Mouse (Mus musculus) gastrocnemius, adult 18-20 months (tissue): ENCODE data around the gene Ppm1a. TPM values are rescaled to one million over a fixed set of nuclear protein-coding genes. Genes with fewer than 3 reads are reported as not detected.
A peak's percentile ranks its signal among the peaks of the same experiment; 100 is the strongest.

Experiments
- DNase-seq: peaks from one replicate; pipeline ENCODE4 v3.0.0; 2021; ENCODE audit warnings: low spot score
- total RNA-seq, 2 experiments: library from RNA; stranded (reverse); gene quantifications; 2 replicates each; pipeline ENCODE4 v1.2.3; 2021

Gene Ppm1a
- total RNA-seq, 2 experiments from 2014 or later, result 302 to 318 TPM

DNA sequence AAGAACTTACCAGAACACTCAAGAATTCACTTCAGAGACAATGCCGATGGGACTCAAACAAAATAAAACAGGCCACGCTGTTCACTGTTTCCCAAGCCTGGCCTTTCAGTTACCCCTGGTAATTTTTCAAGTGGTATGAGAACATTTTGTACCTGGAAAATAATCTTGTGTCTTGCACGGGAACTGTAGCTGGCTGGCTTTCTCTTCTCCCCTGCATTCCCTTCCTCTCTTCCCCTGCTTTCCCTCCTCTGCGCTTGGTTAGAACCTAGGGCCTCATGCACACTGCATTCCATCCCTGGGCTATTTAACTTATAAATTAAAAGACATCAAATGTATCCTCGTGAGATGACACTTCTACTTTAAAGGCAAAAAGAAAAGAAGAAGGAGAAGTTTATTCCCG is 64.3 kb downstream of the Ppm1a start:
- DNase-seq, result no peak

DNA sequence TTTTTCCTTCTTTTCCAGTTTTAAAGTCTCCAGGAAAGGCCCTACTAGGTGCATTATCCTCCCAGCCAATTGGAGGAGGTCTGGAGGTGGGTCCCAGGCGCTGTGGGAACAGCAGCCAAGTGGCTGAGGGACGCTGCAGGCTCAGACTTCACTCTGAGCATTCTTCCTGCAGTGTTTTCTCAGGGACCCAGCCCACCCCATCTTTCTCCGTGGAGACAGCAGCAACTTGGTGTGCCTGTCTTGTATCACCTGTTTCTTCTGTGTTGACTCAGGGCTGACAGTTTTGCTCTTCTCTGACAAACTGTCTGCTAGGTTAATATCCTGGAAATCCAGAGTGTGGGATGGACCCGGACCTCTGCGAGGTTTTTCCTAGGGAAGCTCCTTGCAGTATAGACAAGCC is 68.4 kb downstream of the Ppm1a start:
- DNase-seq, result no peak

GRCm38 (mm10) chr12:72828846-72829556 is 71.7 kb downstream of the Ppm1a start:
- no peak for DNase-seq

- no peak for DNase-seq
Observed at GRCm38 (mm10) chr12:72829777-72830176, 72.5 kb downstream of the Ppm1a start.

- no peak for DNase-seq
Observed at GRCm38 (mm10) chr12:72830317-72830716, 73.1 kb downstream of the Ppm1a start.

DNA sequence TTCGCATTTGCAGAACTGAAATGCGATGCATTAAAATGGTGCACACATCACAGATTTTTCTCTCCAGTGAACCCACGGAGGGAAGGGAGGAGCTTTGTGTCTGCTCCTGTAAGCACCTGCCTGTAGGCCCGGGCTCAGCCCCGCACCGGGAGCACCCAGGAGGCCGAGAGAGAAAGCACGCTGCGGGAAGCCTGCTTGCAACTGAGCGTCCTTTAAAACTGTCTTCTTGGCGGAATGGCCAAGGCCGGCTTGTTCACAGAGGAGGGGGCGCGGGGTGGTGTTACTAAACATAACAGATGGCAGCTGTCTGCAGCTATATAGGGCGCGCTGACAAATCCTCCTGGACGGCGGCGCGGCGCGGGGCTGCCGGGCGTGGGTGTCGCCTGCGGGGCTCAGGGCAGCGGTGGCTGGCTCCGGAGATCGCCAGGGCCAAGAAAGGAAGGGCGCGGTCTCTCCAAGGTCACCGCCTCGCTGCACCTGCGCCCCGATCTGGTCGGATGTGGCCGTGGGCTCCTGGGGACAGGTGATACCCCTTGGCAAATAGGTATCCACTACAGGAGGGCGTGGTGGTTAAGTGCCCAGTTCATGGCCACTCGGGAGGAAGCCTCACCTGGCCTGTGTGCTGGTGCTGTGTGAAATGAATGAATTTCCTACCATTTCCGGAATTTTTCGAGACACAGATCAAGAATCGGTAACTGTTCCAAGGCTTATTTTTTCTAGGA is 74.6 kb downstream of the Ppm1a start:
- peak; percentile 64 for DNase-seq

DNA sequence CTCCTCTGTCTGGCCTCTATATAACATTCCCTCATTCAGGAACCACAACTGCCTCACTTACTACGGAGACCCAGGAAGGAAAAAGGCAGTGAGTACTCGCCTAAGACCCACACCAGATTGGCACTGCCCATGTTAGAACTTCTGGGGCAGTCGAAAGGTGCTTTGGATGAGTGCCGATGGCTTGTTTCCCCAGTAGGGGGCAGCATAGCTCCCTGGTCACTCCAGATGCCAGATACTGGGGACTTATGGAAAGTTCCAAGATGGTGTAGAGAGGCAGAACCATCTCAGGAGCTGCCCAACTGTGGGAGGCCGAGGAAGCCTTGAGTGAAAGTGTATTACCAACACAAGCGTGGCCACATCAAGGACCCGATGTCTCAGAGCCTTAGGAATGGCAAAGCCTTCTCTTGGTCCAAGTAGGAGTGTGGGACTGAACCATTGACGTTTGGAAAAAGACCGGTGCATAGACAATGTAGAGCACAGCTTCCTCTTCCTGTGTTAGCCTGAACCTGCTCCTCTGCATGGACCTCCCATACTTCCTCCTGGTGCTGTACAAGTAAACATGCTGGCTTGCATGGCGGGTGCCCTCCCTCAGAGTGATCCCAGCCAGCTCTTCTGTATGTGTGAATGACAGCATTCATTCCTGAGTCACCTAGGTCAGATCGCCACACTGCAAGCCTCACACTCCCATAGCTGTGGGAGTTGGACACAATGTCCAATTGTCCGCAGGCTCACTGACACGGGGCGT is 77.7 kb downstream of the Ppm1a start:
- peak; percentile 12 for DNase-seq

- DNase-seq, result no peak
Observed at GRCm38 (mm10) chr12:72835518-72836015, 78.3 kb downstream of the Ppm1a start.

GRCm38 (mm10) chr12:72837302-72837701 is 80.0 kb downstream of the Ppm1a start:
- no peak for DNase-seq

- DNase-seq, result no peak
Observed at GRCm38 (mm10) chr12:72841500-72841899, 84.2 kb downstream of the Ppm1a start.

DNA sequence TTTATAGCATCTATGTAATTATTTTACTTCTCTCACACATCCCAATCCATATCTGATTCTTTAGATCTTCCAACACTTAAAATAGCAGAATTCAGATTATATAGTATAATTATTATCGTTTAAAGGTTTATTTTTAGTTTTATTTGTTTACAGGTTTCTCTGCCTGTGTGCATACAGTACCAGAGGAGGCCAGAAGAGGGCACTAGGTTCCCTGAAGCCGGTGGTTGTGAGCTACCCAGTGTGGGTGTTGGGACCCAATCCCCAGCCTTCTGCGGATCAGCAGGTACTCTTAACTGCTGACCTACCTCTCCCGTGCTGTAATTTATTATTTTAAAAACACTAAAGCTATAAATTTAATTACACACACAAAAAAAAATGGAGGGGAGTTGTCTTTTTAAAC is 85.9 kb downstream of the Ppm1a start:
- no peak for DNase-seq

DNA sequence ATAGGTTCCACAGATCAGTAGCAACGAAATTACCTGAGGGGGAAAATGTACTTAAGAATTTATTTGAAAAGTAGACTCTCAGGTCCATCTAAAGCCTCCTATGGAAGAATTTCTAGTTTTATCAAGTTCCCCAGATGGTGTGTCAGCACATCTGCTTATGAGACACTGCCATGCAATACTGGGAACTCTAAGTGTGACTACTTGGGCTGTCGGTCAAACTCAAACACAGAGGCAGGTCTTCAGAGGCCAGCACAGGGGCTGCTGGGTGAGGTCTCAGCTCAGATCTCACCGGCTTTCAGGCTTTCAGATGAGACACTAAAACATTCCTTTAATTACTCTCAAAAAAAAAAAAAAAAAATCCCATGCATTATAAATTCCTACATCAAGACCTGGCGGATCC is 86.3 kb downstream of the Ppm1a start:
- no peak for DNase-seq

DNA sequence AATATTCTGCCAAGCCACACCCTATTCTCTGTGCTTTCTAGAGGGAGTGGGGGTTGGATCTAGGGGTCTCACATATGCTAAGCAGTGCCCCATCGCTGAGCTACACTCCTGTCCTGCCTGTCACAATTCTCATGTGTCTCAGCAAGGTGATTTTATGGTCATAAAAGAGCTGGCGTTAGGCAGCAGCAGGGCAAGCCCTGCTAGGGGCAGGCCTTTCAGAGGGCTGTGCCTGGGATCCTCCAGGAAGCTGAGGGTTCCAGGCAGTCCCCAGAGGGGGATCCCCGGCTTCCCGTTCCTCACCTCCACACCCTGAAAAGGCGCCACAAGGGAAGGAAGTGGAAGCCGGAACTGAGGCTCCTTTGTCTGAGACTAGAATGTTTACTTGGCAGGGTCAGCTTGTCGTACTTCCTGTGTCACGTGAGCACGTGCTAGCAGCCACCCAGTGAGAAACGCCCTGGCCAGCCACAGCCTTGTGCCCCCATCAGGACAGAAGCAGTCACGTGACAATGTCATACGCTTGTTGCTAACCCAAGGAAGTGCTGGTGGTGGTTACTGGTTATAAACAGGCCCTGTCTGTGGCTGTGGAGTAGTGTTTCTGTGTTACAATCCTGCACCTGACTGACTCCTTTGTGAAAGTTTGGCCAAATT is 86.8 kb downstream of the Ppm1a start:
- peak; percentile 62 for DNase-seq

DNA sequence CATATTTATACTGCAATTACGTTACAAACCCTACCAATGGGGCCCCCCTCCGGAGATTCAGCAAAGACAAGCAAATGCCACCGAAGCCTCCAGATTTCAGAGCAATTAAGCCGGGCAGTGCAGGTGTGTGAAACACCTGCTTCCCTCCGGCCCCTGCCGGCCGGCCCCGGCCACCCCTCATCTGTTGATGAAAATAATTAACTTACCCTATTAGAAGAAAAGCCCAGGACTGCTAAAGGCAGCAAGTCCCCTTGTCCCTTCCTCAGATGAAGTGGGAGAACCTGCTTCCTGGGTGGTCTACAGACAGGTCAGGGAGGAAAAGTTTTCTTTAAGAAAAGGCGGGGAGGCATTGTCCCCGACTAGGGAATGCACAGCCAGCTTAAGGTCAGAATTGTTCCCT is 88.7 kb downstream of the Ppm1a start:
- DNase-seq, result no peak

DNA sequence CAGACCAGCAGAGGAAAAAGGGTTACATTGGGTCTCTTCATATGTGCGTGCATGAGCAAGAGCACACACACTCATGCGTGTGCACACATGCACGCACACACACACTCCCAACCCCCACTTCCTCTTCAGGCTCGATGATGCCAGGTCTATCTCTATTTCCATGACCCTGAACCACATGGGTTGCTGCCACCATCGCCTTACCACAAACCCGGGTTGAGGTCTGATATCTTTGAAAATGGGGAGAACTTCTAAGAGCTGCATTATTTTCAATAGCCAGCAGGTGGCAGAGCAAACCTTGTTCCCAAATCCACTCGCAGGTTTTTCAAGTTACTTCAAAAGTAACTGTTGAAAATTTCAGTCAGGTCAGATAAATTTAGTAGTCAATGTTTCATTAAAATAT is 90.5 kb downstream of the Ppm1a start:
- peak; percentile 39 for DNase-seq

Other genes starting within 250 kb of the Ppm1a start
- 1 to 10 TPM; 2.9 to 3.2 TPM for gene Pcnx4, start 221.1 kb upstream of the Ppm1a start, total RNA-seq
- not detected for gene Gm4756, start 107.8 kb upstream of the Ppm1a start, total RNA-seq
- gene Dhrs7, start 92.5 kb upstream of the Ppm1a start, total RNA-seq, result 10 to 100 TPM; 15.9 to 19.2 TPM
- gene Six6, start 182.4 kb downstream of the Ppm1a start, total RNA-seq, result not detected
- under 1 TPM in 1 of 2 experiments, not detected in 1; 0.26 TPM for gene 4930447C04Rik, start 183.3 kb downstream of the Ppm1a start, total RNA-seq